Mouse (Mus musculus) intestine, postnatal 0 days (tissue): Measurements from ENCODE around the gene Tm4sf19. TPM values are rescaled to one million over a fixed set of nuclear protein-coding genes. Genes with fewer than 3 reads are reported as not detected.

ENCODE experiments used
- ATAC-seq: fragments of 200-750 bp; cut with Nextera tagmentation; 2 replicates; pipeline ENCODE4 v1.8.0; 2017; ENCODE audit warnings: mild to moderate bottlenecking, moderate TSS enrichment, moderate library complexity
- H3K27ac ChIP-seq: fragments of 300-500 bp; sonication (generic); 2 replicates; pipeline ENCODE4 v1.5.1; 2014; ENCODE audit warnings: mild to moderate bottlenecking, low read depth, low read length, moderate library complexity
- H3K27me3 ChIP-seq: fragments of 300-500 bp; sonication (generic); replicated peaks from 2 replicates; pipeline ENCODE4 v1.6.1; 2014; ENCODE audit warnings: low read length, mixed read lengths; ENCODE audit not compliant: control insufficient read depth, insufficient read depth
- H3K36me3 ChIP-seq: fragments of 300-500 bp; sonication (generic); 2 replicates; pipeline ENCODE4 v1.6.1; 2014; ENCODE audit warnings: mild to moderate bottlenecking, moderate library complexity; ENCODE audit not compliant: control insufficient read depth, insufficient read depth
- H3K4me1 ChIP-seq: fragments of 300-500 bp; sonication (generic); replicated peaks from 2 replicates; pipeline ENCODE4 v1.6.1; 2014; ENCODE audit warnings: antibody characterized with exemption, low read length, mixed read lengths; ENCODE audit not compliant: control insufficient read depth, insufficient read depth
- H3K4me2 ChIP-seq: fragments of 300-500 bp; sonication (generic); replicated peaks from 2 replicates; pipeline ENCODE4 v1.6.1; 2014; ENCODE audit warnings: low read depth, mild to moderate bottlenecking, moderate library complexity
- H3K4me3 ChIP-seq: fragments of 300-500 bp; sonication (generic); 2 replicates; pipeline ENCODE4 v1.5.1; 2014; ENCODE audit warnings: low read depth, low read length
- H3K9ac ChIP-seq: fragments of 300-500 bp; sonication (generic); 2 replicates; pipeline ENCODE4 v1.6.1; 2014; ENCODE audit warnings: mild to moderate bottlenecking, low read depth, low read length
- H3K9me3 ChIP-seq: fragments of 300-500 bp; sonication (generic); 2 replicates; pipeline ENCODE4 v1.6.1; 2016; ENCODE audit warnings: mixed run types; ENCODE audit not compliant: control insufficient read depth
- CTCF ChIP-seq: sonication (generic); IDR thresholded peaks from 2 replicates; pipeline ENCODE4 v1.5.1; 2016; ENCODE audit warnings: low read depth, mild to moderate bottlenecking, control low read depth, antibody characterized with exemption, moderate library complexity
- WGBS: fragments of 180-500 bp; shearing (Covaris S2); extraction: QIAGEN DNeasy Blood & Tissue Kit; methylation state at CpG from one replicate; pipeline ENCODE4 v1.1.7; 2014; 5-methylcytosine and 5-hydroxymethylcytosine counted together
- polyA plus RNA-seq: library from polyadenylated mRNA; unstranded; fragments of >200 nt; fragmentation: Nextera tagmentation; extraction: Ambion mirVana; gene quantifications from 2 replicates; pipeline ENCODE4 v1.2.1, GENCODE M21; 2015

The Tm4sf19 gene
- polyA plus RNA-seq, 1 experiment from 2014 or later, result not detected

DNA sequence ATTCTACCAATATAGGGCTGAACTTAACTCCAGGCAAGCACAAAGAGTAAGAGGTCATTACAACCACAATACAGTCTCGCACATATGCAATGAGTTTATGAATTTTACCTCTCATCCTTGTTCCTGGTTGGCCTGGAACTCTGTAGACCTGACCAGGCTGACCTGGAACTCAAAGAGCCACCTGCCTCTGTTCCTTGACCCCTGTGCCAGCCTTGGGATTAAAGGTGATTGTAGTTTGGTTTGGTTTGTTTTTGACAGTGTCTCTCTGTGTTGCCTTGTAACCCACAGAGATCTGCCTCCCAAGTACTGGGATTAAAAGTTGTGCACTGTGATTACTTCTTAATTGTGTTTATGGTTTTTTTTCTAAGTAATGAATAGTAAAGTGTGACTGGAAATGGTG is 56.5 kb downstream of the Tm4sf19 start:
- WGBS, result 55% methylated on average over 1 of the region's 1 CpGs
- Histone ChIP-seq H3K36me3 (peaks cover 50% of the 10 kb centered on the region), H3K27me3 (no peaks in the 10 kb centered on the region), H3K27ac (no peak overlapping the region; the same call in 1 of the 2 replicates), H3K9me3 (no peaks in the 10 kb centered on the region), H3K4me1 (no peaks in the 10 kb centered on the region), H3K4me2 (no peak overlapping the region), H3K9ac (no peak overlapping the region), H3K4me3 (no peak overlapping the region)
- ATAC-seq, result no peak
- TF ChIP-seq CTCF, result no peak

Other genes with a start within 250 kb of the Tm4sf19 start
- 4.7 and 4.8 TPM in 2 replicates for gene Nrros, start 234.9 kb upstream of the Tm4sf19 start, polyA plus RNA-seq
- gene Bex6, start 220.7 kb upstream of the Tm4sf19 start, polyA plus RNA-seq, result 0.13 TPM in 1 of 2 replicates, not detected in the other
- gene Fbxo45, start 153.3 kb upstream of the Tm4sf19 start, polyA plus RNA-seq, result 4.9 and 5.1 TPM in 2 replicates
- 10.7 and 11.8 TPM in 2 replicates for gene Wdr53, start 153.3 kb upstream of the Tm4sf19 start, polyA plus RNA-seq
- gene Smco1, start 129.0 kb upstream of the Tm4sf19 start, polyA plus RNA-seq, result not detected in 2 replicates
- 11.9 and 14.2 TPM in 2 replicates for gene Rnf168, start 123.0 kb upstream of the Tm4sf19 start, polyA plus RNA-seq
- 6.8 and 7.4 TPM in 2 replicates for gene Ubxn7, start 68.2 kb upstream of the Tm4sf19 start, polyA plus RNA-seq
- gene Tctex1d2, start 19.2 kb downstream of the Tm4sf19 start, polyA plus RNA-seq, result 29.4 and 30.2 TPM in 2 replicates
- gene Pcyt1a, start 30.4 kb downstream of the Tm4sf19 start, polyA plus RNA-seq, result 114 and 120 TPM in 2 replicates
- gene Slc51a, start 87.4 kb downstream of the Tm4sf19 start, polyA plus RNA-seq, result 292 and 346 TPM in 2 replicates
- gene Zdhhc19, start 95.8 kb downstream of the Tm4sf19 start, polyA plus RNA-seq, result 3.8 and 4.7 TPM in 2 replicates
- gene Tfrc, start 208.4 kb downstream of the Tm4sf19 start, polyA plus RNA-seq, result 23.1 and 23.7 TPM in 2 replicates
- gene Tnk2, start 243.4 kb downstream of the Tm4sf19 start, polyA plus RNA-seq, result 8.0 and 9.6 TPM in 2 replicates